Mouse (Mus musculus) lung, postnatal 0 days (tissue): ENCODE measurements around the gene Nfs1.

Source experiments
- CTCF ChIP-seq: IDR thresholded peaks from 2 replicates; pipeline ENCODE4 v1.5.1; 2016; ENCODE audit warnings: antibody characterized with exemption, mild to moderate bottlenecking
- EP300 ChIP-seq: IDR thresholded peaks from 2 replicates; pipeline ENCODE4 v1.6.1; 2016; ENCODE audit warnings: antibody characterized with exemption, mild to moderate bottlenecking, control low read depth

- TF ChIP-seq CTCF = no peak
- TF ChIP-seq EP300 = no peak
Measured at GRCm38 (mm10) chr2:156134161-156134560, 9.8 kb downstream of the Nfs1 start.
